Mouse (Mus musculus) erythroblast, embryonic 14.5 days (primary cell): Measurements from ENCODE around the gene Rab4b.

Source experiments
- GATA1 ChIP-seq: IDR thresholded peaks from 2 replicates; pipeline ENCODE4 v1.6.1; 2012; ENCODE audit warnings: low read length, inconsistent platforms, mixed read lengths
- TAL1 ChIP-seq: IDR thresholded peaks from 3 replicates; pipeline ENCODE4 v1.6.1; 2012; ENCODE audit warnings: low read length, inconsistent platforms, mixed read lengths

DNA sequence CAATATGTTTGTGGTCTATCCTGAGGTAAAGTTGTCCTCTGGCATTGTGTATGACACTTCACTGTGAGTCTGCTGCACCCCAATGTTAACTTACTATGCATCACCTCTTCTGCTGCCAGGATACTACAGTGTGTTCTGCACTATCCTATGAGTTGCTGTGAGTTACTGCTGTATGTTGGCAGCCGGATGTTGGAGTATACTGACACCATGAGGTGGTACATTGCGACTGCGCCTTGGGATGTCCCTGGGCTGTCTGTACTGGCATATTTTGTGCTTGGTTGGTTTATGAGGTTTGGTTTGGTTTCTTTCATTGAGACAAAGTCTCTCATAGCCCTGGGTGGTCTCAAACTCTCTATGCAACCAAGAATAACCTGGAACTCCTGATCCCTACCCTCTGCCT is 50.5 kb downstream of the Rab4b start:
- no peak for TF ChIP-seq GATA1
- no peak for TF ChIP-seq TAL1
